Mouse (Mus musculus) intestine, embryonic 15.5 days (tissue): ENCODE results near the gene Epha1. TPM values are rescaled to one million over a fixed set of nuclear protein-coding genes. Genes with fewer than 3 reads are reported as not detected.
A peak's percentile ranks its signal among the peaks of the same experiment; 100 is the strongest.

Source experiments
- ATAC-seq: fragments of 200-750 bp; cut with Nextera tagmentation; 2 replicates; pipeline ENCODE4 v1.8.0; 2017; ENCODE audit warnings: moderate TSS enrichment, moderate library complexity
- H3K27ac ChIP-seq: fragments of 300-500 bp; sonication (generic); 2 replicates; pipeline ENCODE4 v1.5.1; 2015; ENCODE audit warnings: mild to moderate bottlenecking, inconsistent platforms
- H3K27me3 ChIP-seq: fragments of 300-500 bp; sonication (generic); replicated peaks from 2 replicates; pipeline ENCODE4 v1.6.1; 2015; ENCODE audit warnings: inconsistent platforms
- H3K36me3 ChIP-seq: fragments of 300-500 bp; sonication (generic); 2 replicates; pipeline ENCODE4 v1.6.1; 2015; ENCODE audit warnings: inconsistent platforms
- H3K4me1 ChIP-seq: fragments of 300-500 bp; sonication (generic); replicated peaks from 2 replicates; pipeline ENCODE4 v1.6.1; 2015; ENCODE audit warnings: inconsistent platforms
- H3K4me2 ChIP-seq: fragments of 300-500 bp; sonication (generic); replicated peaks from 2 replicates; pipeline ENCODE4 v1.6.1; 2015; ENCODE audit warnings: mild to moderate bottlenecking, inconsistent platforms
- H3K4me3 ChIP-seq: fragments of 300-500 bp; sonication (generic); replicated peaks from 2 replicates; pipeline ENCODE4 v1.5.1; 2015; ENCODE audit warnings: inconsistent platforms
- H3K9ac ChIP-seq: fragments of 300-500 bp; sonication (generic); 2 replicates; pipeline ENCODE4 v1.6.1; 2015; ENCODE audit warnings: inconsistent platforms
- H3K9me3 ChIP-seq: fragments of 300-500 bp; sonication (generic); 2 replicates; pipeline ENCODE4 v1.6.1; 2016; ENCODE audit warnings: inconsistent platforms
- WGBS: fragments of 180-500 bp; shearing (Covaris S2); methylation state at CpG from one replicate; pipeline ENCODE4 v1.1.7; 2015; 5-methylcytosine and 5-hydroxymethylcytosine counted together
- polyA plus RNA-seq: library from polyadenylated mRNA; unstranded; fragments of >200 nt; fragmentation: Nextera tagmentation; extraction: Ambion mirVana; gene quantifications from 2 replicates; pipeline ENCODE4 v1.2.1, GENCODE M21; 2015

The Epha1 gene
- polyA plus RNA-seq, 1 experiment from 2014 or later = 7.6 TPM

DNA sequence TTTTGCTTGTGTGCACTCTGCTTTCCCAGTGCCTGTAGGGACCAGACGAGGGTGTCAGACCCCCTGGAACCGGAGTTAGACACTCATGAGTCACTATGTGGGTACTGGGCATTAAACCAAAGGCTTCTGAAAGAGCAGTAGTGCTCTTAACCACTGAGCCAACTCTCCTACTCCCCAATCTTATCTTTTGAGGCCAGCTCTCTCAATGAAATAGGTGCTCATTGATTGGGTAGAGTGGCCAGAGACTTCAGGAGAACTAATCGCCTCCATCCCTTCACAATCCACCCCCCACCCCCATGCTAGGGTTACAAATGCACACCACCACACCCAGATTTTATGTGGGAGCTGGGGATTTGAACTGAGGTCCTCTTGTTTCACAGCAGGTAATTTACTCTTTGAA lies 44.3 kb downstream of the Epha1 start:
- WGBS = 79% methylated on average over 3 of the region's 3 CpGs
- no peaks in the 10 kb centered on the region for H3K9me3 ChIP-seq
- H3K4me3 ChIP-seq = no peak overlapping the region
- H3K4me1 ChIP-seq = peaks cover 13% of the 10 kb centered on the region
- no peak for ATAC-seq
- peaks cover 14% of the 10 kb centered on the region for H3K27me3 ChIP-seq
- H3K9ac ChIP-seq = no peak overlapping the region
- no peak overlapping the region for H3K4me2 ChIP-seq
- H3K36me3 ChIP-seq = no peaks in the 10 kb centered on the region
- no peak overlapping the region for H3K27ac ChIP-seq

DNA sequence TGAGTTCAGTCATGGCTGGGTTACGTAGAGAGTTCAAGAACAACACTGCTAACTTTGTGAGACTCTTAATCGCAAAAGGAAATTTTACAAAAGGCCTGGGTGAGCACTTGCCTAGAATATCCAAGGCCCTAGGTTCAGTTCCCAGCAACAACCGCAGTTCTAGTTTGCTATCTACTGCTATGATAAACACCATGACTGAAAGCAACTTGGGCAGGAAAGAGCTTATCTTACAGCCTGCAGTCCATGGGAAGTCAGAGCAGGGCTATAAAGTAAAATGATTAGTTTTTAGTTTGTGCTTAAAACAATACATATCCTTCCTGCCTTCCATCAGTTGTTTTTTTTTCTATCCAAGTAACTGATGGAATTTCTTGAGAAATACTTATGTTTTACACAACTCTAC lies 46.6 kb downstream of the Epha1 start:
- Histone ChIP-seq H3K27ac (no peak overlapping the region), H3K4me2 (no peak overlapping the region), H3K4me1 (peaks cover 17% of the 10 kb centered on the region), H3K4me3 (no peak overlapping the region), H3K36me3 (no peaks in the 10 kb centered on the region), H3K27me3 (peaks cover 27% of the 10 kb centered on the region), H3K9me3 (no peaks in the 10 kb centered on the region), H3K9ac (no peak overlapping the region)
- ATAC-seq = no peak
- 85% methylated on average over 3 of the region's 3 CpGs for WGBS

DNA sequence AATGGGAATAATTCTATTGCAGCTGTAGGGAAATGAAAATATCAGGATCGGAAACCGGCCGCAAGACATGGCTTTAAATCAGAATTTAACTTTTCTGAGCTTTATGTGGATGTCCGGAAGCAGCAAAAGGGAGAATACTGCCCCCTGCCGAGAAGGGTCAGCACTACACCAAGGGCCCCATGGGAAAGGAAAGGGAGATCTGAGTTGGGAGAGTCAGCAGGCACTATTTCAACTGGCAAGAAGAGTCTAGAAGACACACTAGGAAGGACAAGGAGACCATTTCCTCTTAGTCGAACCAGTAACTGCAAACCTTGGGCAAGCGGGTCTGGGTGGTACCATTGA lies 47.8 kb downstream of the Epha1 start:
- H3K4me1 ChIP-seq = peaks cover 17% of the 10 kb centered on the region
- WGBS = 2% methylated on average over 7 of the region's 7 CpGs
- no peaks in the 10 kb centered on the region for H3K9me3 ChIP-seq
- H3K4me2 ChIP-seq = peak overlapping the region; percentile 97
- peak overlapping the region; percentile 59 for H3K4me3 ChIP-seq
- H3K36me3 ChIP-seq = no peaks in the 10 kb centered on the region
- no peak overlapping the region for H3K9ac ChIP-seq
- H3K27ac ChIP-seq = no peak overlapping the region
- ATAC-seq = 0 out of 2 replicates have a peak, but pooled peaks have one; percentile 26
- peaks cover 33% of the 10 kb centered on the region for H3K27me3 ChIP-seq

DNA sequence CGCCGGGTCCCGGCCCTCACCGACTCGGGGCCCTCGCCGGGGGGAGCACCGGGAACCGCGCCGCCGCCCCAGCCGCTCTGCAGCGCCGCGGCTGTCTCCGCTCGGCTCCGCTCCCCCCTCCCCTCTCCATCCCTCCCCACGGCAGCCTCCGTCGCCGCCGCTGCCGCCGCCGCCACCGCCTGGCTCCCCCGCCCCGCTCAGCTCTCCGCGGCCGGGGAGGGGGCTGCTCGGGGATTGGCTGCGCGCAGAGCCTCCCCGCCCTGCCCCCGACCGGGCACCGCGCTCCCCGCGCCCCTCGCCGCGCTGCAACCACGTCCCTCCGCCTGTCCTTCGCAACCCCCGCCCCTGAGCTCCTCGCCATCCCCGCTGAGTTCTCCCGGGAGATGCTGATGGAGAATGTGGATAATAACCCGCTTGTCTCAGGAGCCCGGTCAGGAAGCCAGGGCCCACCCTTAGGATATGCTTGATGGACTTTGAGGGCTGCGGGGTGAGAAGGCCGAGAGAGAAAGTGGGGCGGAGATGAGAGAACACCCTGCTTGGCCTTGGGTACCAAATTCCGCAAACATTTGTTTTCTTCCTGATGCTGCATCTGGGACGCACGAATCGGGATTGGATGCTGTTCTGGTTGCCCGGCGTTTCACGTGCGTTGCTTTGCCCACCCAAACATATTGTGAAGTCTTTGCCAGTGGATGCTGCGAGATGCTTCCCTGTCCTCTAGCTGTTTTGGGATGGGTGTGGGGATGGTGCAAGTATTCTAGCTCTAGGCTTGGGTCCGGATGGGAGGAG lies 48.4 kb downstream of the Epha1 start, which contains the start of gene Fam131b:
Gene Fam131b (minus strand): TSS at position 162 of the 786 bp plus-strand sequence.
- Histone ChIP-seq H3K27ac (no peak within 1 kb of the TSS), H3K4me3 (peak within 1 kb of the TSS; percentile 59), H3K4me2 (peak within 1 kb of the TSS; percentile 97), H3K36me3 (no peaks in the 10 kb centered on the region), H3K27me3 (peaks cover 33% of the 10 kb centered on the region), H3K9ac (peak within 1 kb of the TSS; percentile 47), H3K4me1 (peaks cover 17% of the 10 kb centered on the region), H3K9me3 (no peaks in the 10 kb centered on the region)
- peak; percentile 76 for ATAC-seq
- under 1% methylated on average over 43 of the region's 68 CpGs for WGBS

DNA sequence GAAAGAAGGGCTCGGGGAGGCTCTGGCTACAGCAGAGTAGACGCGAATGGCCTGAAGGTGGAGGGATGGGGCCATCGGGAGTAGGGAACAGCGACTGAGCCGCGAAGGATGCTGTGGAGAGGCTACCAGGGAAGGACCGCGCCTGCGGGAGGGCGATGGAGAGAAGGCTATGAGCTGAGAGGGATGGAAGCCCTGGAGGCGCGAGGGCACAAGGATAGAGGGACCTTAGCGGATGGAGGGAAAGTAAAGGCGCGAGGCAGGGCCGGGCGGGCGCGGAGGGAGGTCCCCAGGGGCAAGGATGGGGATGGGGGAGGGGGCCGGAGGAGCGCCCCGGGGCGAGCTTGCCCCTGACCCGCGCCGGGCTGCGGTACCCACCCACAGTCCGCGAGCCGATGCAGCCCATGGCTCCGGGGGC lies 49.0 kb downstream of the Epha1 start:
- peak overlapping the region; percentile 47 for H3K9ac ChIP-seq
- H3K27ac ChIP-seq = no peak overlapping the region
- H3K27me3 ChIP-seq = peaks cover 33% of the 10 kb centered on the region
- H3K4me1 ChIP-seq = peaks cover 17% of the 10 kb centered on the region
- H3K4me2 ChIP-seq = peak overlapping the region; percentile 97
- peak overlapping the region; percentile 59 for H3K4me3 ChIP-seq
- under 1% methylated on average over 29 of the region's 32 CpGs for WGBS
- no peaks in the 10 kb centered on the region for H3K9me3 ChIP-seq
- peak; percentile 69 for ATAC-seq
- H3K36me3 ChIP-seq = no peaks in the 10 kb centered on the region

DNA sequence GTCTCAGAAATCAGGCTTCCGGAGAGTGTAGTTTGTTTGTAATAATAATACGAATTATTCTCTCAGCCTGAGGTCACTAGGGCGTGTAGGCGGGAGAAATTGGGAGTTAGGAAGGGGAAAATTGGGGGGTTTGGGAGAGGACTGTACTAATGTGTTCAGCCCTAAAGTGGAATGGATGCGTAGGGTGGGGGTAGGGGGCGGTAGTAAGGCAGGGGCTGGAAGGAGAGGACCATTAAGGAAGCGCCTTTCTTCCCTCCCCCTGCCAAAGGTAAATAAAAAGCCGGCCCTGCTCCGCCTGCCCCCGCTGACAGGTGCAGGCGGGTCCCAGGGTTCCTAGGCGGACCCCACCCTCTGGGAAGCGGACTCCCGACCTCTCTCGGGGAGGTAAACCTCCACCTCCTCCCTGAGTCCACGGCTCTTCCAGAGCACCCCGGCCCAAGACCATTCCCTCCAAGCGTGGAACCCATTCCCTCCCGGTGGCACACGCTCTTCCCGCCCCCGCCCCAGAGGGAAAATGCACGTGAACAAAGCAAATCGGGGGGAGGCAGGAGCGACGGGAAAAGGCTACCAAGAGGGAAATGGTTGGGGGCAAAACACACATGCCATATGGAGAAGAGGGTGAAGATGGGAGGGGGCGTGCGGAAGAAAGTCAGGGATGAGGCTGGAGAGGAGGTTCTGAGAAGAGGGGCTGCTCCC lies 49.5 kb downstream of the Epha1 start:
- Histone ChIP-seq H3K4me3 (peak overlapping the region; percentile 59), H3K9me3 (no peaks in the 10 kb centered on the region), H3K4me2 (peak overlapping the region; percentile 97), H3K36me3 (no peaks in the 10 kb centered on the region), H3K4me1 (peaks cover 17% of the 10 kb centered on the region), H3K9ac (no peak overlapping the region), H3K27ac (no peak overlapping the region), H3K27me3 (peaks cover 33% of the 10 kb centered on the region)
- WGBS = 1% methylated on average over 26 of the region's 28 CpGs
- ATAC-seq = peak; percentile 55

DNA sequence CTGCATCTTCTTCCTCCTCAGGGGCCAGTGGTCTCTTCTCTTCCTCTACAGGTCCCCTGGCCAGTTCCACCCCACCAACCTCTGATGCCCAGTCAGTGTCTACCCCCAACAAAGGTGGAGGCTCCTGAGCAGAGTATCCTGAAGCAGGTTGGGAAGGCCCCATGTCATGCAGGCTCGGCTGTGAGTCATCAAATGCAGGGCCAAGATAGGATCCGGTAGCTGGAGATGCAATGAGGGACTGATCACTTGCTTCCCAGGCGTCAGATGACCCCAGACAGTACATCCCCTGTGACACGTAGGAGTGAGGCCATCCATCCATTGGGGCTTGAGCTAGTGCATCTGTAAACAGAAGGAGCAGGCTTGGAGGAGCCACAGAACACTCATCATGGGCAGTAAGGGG lies 54.8 kb downstream of the Epha1 start:
- WGBS = 68% methylated on average over 4 of the region's 4 CpGs
- H3K4me2 ChIP-seq = no peak overlapping the region
- ATAC-seq = no peak

DNA sequence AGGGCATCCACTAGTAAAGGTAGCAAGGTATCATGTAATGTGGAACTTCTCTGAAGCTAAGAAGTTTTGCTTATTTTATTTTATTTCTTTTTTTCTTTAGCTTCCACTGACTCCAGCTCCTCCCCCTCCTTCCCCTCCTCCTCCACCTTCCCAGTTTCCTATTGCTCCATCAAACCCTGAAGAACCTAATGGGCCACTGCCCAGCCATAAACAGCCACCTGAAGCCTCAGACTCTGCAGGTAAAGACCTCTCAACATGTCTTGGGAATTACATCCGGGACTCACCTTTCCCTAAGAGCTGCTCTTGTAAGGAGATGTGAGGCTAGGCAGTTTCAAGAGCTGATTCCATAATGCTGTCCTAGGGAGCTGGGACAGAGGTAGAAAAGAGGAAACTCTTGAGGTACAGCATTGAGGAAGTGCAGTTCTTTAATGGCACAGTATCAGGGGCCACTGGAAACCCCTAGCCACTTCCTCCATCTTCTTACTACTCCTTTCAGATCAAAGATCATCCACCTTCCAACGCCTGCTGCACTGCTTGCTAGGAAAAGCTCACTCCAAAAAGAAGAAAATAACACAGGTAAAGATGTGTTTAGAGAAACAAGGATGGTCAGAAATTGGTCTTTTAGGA lies 62.5 kb downstream of the Epha1 start:
- no peak overlapping the region for H3K4me2 ChIP-seq
- no peak overlapping the region for H3K9ac ChIP-seq
- H3K4me3 ChIP-seq = no peak overlapping the region
- no peaks in the 10 kb centered on the region for H3K9me3 ChIP-seq
- ATAC-seq = peak; percentile 62; the same call in 1 of the 2 replicates
- no peaks in the 10 kb centered on the region for H3K27me3 ChIP-seq
- WGBS = 73% methylated on average over 2 of the region's 2 CpGs
- H3K27ac ChIP-seq = no peak overlapping the region
- H3K4me1 ChIP-seq = no peaks in the 10 kb centered on the region
- H3K36me3 ChIP-seq = no peaks in the 10 kb centered on the region

More for the DNA sequence above, 54.8 kb downstream of the Epha1 start:
- Histone ChIP-seq H3K27ac (no peak overlapping the region), H3K9ac (no peak overlapping the region), H3K27me3 (peaks cover 16% of the 10 kb centered on the region), H3K4me3 (no peak overlapping the region), H3K36me3 (no peaks in the 10 kb centered on the region), H3K9me3 (no peaks in the 10 kb centered on the region), H3K4me1 (peaks cover under 1% of the 10 kb centered on the region; the same call in 1 of the 2 replicates)

DNA sequence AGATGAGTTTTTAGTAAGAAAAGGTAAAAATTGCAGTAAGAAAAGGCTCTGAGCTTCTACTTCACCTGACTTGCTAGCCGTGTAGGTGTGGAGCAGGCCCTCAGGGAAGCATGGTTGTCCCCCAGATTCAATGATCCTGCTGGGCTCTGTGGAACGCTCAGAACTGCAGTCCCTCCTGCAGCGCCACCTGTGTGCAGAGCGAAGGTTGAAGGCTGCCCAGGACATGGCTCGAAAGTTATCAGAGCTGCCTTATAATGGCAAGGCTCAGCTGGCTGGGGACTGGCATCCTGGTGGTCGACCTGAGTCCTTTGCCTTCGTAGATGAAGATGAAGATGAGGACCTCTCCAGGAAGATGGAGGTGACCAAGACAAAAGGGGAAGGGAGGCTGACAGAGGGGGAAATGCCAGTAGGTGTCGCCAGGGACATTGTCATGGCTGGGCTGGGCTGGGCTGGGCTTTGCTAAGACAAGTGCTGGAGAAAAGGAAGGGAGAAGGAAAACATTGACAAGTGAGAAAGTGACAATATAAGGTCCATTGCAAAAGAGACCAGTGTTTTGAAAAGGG lies 63.2 kb downstream of the Epha1 start:
- WGBS = 46% methylated on average over 8 of the region's 8 CpGs
- H3K9ac ChIP-seq = no peak overlapping the region
- peak; percentile 63 for ATAC-seq
- H3K4me2 ChIP-seq = no peak overlapping the region
- H3K36me3 ChIP-seq = no peaks in the 10 kb centered on the region
- no peaks in the 10 kb centered on the region for H3K4me1 ChIP-seq
- no peaks in the 10 kb centered on the region for H3K27me3 ChIP-seq
- H3K27ac ChIP-seq = no peak overlapping the region
- no peak overlapping the region for H3K4me3 ChIP-seq
- H3K9me3 ChIP-seq = no peaks in the 10 kb centered on the region

Other genes with a start within 250 kb of the Epha1 start
- not detected in 2 replicates for gene Tas2r139, start 232.3 kb downstream of the Epha1 start, polyA plus RNA-seq
- not detected in 2 replicates for gene Tas2r144, start 157.9 kb downstream of the Epha1 start, polyA plus RNA-seq
- 24.0 and 26.5 TPM in 2 replicates for gene Gstk1, start 127.3 kb downstream of the Epha1 start, polyA plus RNA-seq
- 9.9 and 11.8 TPM in 2 replicates for gene Tmem139, start 111.3 kb downstream of the Epha1 start, polyA plus RNA-seq
- gene Casp2, start 108.3 kb downstream of the Epha1 start, polyA plus RNA-seq = 42.2 and 44.9 TPM in 2 replicates
- 0.13 and 0.20 TPM in 2 replicates for gene Clcn1, start 86.6 kb downstream of the Epha1 start, polyA plus RNA-seq
- 0.20 and 0.25 TPM in 2 replicates for gene Fam131b, start 48.6 kb downstream of the Epha1 start, polyA plus RNA-seq
- gene Zyx, start 23.6 kb downstream of the Epha1 start, polyA plus RNA-seq = 82.7 and 83.4 TPM in 2 replicates
- not detected in 2 replicates for gene Tas2r143, start 27.0 kb upstream of the Epha1 start, polyA plus RNA-seq
- gene Tas2r135, start 32.2 kb upstream of the Epha1 start, polyA plus RNA-seq = not detected in 2 replicates
- not detected in 2 replicates for gene Tas2r126, start 61.3 kb upstream of the Epha1 start, polyA plus RNA-seq
- gene Olfr458, start 91.9 kb upstream of the Epha1 start, polyA plus RNA-seq = not detected in 2 replicates
- not detected in 2 replicates for gene Olfr457, start 103.1 kb upstream of the Epha1 start, polyA plus RNA-seq
- gene Olfr456, start 113.9 kb upstream of the Epha1 start, polyA plus RNA-seq = not detected in 2 replicates
- not detected in 2 replicates for gene Olfr455, start 174.3 kb upstream of the Epha1 start, polyA plus RNA-seq
- not detected in 2 replicates for gene Tcaf3, start 224.4 kb upstream of the Epha1 start, polyA plus RNA-seq